Mouse (Mus musculus) MEL (cell line): Measurements from ENCODE around the gene Adcy7. TPM values are rescaled to one million over a fixed set of nuclear protein-coding genes. Genes with fewer than 3 reads are reported as not detected.

Source experiments
- DNase-seq: peaks from one replicate; pipeline ENCODE4 v3.0.0; 2011; ENCODE audit warnings: low read depth, low spot score
- H3K27ac ChIP-seq: 2 replicates; pipeline ENCODE4 v1.5.1; 2012; ENCODE audit warnings: low read depth, mild to moderate bottlenecking, control low read depth, low read length, moderate library complexity; ENCODE audit not compliant: control insufficient read depth
- H3K27me3 ChIP-seq, 2 experiments: fragments of 150-350 bp in 1 of 2; sonication (generic) in 1 of 2; 2 replicates each; pipeline ENCODE4 v1.6.1; 2012; ENCODE audit warnings: low read length in 2 of 2, mild to moderate bottlenecking in 2 of 2, improper control_type of control experiment in 1 of 2, moderate library complexity in 1 of 2; ENCODE audit not compliant: insufficient read depth in 2 of 2, control insufficient read depth in 1 of 2
- H3K36me3 ChIP-seq, 2 experiments: 2 replicates each; pipeline ENCODE4 v1.6.1; 2012 to 2014; ENCODE audit warnings: low read length in 2 of 2, improper control_type of control experiment in 1 of 2, inconsistent platforms in 1 of 2, mild to moderate bottlenecking in 1 of 2; ENCODE audit not compliant: insufficient read depth in 2 of 2, control insufficient read depth in 1 of 2
- H3K4me1 ChIP-seq, 2 experiments: fragments of 150-350 bp in 1 of 2; sonication (generic) in 1 of 2; 2 replicates each; pipeline ENCODE4 v1.6.1; 2012; ENCODE audit warnings: low read length in 2 of 2, improper control_type of control experiment in 1 of 2, mild to moderate bottlenecking in 1 of 2; ENCODE audit not compliant: insufficient read depth in 2 of 2, control insufficient read depth in 1 of 2
- H3K4me3 ChIP-seq, 2 experiments: fragments of 150-350 bp in 1 of 2; sonication (generic) in 1 of 2; 2 replicates each; pipeline ENCODE4 v1.5.1; 2012; ENCODE audit warnings: low read depth in 2 of 2, low read length in 2 of 2, mild to moderate bottlenecking in 2 of 2, moderate library complexity in 2 of 2, control low read depth in 1 of 2, improper control_type of control experiment in 1 of 2; ENCODE audit not compliant: control insufficient read depth in 1 of 2, insufficient read depth in 1 of 2
- H3K79me2 ChIP-seq: 2 replicates; pipeline ENCODE4 v1.6.1; 2012; ENCODE audit warnings: mild to moderate bottlenecking, low read length, moderate library complexity; ENCODE audit not compliant: control insufficient read depth, poor library complexity, insufficient read depth
- H3K9ac ChIP-seq: 2 replicates; pipeline ENCODE4 v1.6.1; 2012; ENCODE audit warnings: low read depth, mild to moderate bottlenecking, control low read depth, low read length, moderate library complexity; ENCODE audit not compliant: control insufficient read depth, poor library complexity, severe bottlenecking
- H3K9me3 ChIP-seq: fragments of 150-350 bp; sonication (generic); replicated peaks from 2 replicates; pipeline ENCODE4 v1.6.1; 2012; ENCODE audit warnings: mild to moderate bottlenecking, low read length, improper control_type of control experiment, moderate library complexity; ENCODE audit not compliant: insufficient read depth
- BHLHE40 ChIP-seq: IDR thresholded peaks from 2 replicates; pipeline ENCODE4 v1.6.1; 2012; ENCODE audit warnings: low read depth, mild to moderate bottlenecking, inconsistent platforms, low read length, improper control_type of control experiment, borderline replicate concordance
- CHD2 ChIP-seq: IDR thresholded peaks from 2 replicates; pipeline ENCODE4 v1.6.1; 2011; ENCODE audit warnings: low read length, improper control_type of control experiment
- CTCF ChIP-seq, 3 experiments: IDR thresholded peaks in 2 of 3; conservative IDR thresholded peaks in 1 of 3; 2 replicates each; pipeline ENCODE4 v1.5.1; 2011 to 2012; ENCODE audit warnings: low read length in 3 of 3, low read depth in 2 of 3, mild to moderate bottlenecking in 2 of 3, improper control_type of control experiment in 1 of 3, inconsistent platforms in 1 of 3, mixed read lengths in 1 of 3, moderate library complexity in 1 of 3; ENCODE audit not compliant: control insufficient read depth in 1 of 3, insufficient read depth in 1 of 3, poor library complexity in 1 of 3, severe bottlenecking in 1 of 3
- HCFC1 ChIP-seq: IDR thresholded peaks from 2 replicates; pipeline ENCODE4 v1.6.1; 2012; ENCODE audit warnings: low read depth, mild to moderate bottlenecking, inconsistent platforms, low read length, improper control_type of control experiment, moderate library complexity
- MAFK ChIP-seq: IDR thresholded peaks from 2 replicates; pipeline ENCODE4 v1.6.1; 2011; ENCODE audit warnings: low read depth, mild to moderate bottlenecking, low read length, improper control_type of control experiment, borderline replicate concordance
- MAX ChIP-seq: IDR thresholded peaks from 2 replicates; pipeline ENCODE4 v1.6.1; 2011; ENCODE audit warnings: low read length, improper control_type of control experiment
- MAZ ChIP-seq: IDR thresholded peaks from 2 replicates; pipeline ENCODE4 v1.6.1; 2012; ENCODE audit warnings: low read depth, mild to moderate bottlenecking, inconsistent platforms, low read length, improper control_type of control experiment
- POLR2A ChIP-seq, 2 experiments: IDR thresholded peaks; 2 replicates each; pipeline ENCODE4 v1.6.1; 2011 to 2012; ENCODE audit warnings: low read length in 2 of 2, mild to moderate bottlenecking in 2 of 2, control low read depth in 1 of 2, improper control_type of control experiment in 1 of 2, low read depth in 1 of 2, moderate library complexity in 1 of 2; ENCODE audit not compliant: control insufficient read depth in 1 of 2, insufficient read depth in 1 of 2, poor library complexity in 1 of 2
- POLR2AphosphoS2 ChIP-seq: IDR thresholded peaks from 2 replicates; pipeline ENCODE4 v1.6.1; 2011; ENCODE audit warnings: low read length, improper control_type of control experiment
- RAD21 ChIP-seq: IDR thresholded peaks from 2 replicates; pipeline ENCODE4 v1.6.1; 2011; ENCODE audit warnings: mild to moderate bottlenecking, low read depth, low read length, improper control_type of control experiment
- RCOR1 ChIP-seq: IDR thresholded peaks from 2 replicates; pipeline ENCODE4 v1.6.1; 2012; ENCODE audit warnings: low read depth, mild to moderate bottlenecking, inconsistent platforms, low read length, improper control_type of control experiment
- SMC3 ChIP-seq: IDR thresholded peaks from 2 replicates; pipeline ENCODE4 v1.6.1; 2011; ENCODE audit warnings: low read depth, low read length, improper control_type of control experiment
- UBTF ChIP-seq: IDR thresholded peaks from 2 replicates; pipeline ENCODE4 v1.6.1; 2012; ENCODE audit warnings: low read depth, mild to moderate bottlenecking, inconsistent platforms, low read length, improper control_type of control experiment, moderate library complexity, borderline replicate concordance; ENCODE audit not compliant: insufficient read depth
- USF1 ChIP-seq: IDR thresholded peaks from 2 replicates; pipeline ENCODE4 v1.6.1; 2014; ENCODE audit warnings: low read depth, mild to moderate bottlenecking, inconsistent platforms, low read length, improper control_type of control experiment, moderate library complexity
- polyA plus RNA-seq, 2 experiments: library from polyadenylated mRNA; stranded (reverse) in 1 of 2; unstranded in 1 of 2; fragments of >175 nt in 1 of 2; fragments of >200 nt in 1 of 2; gene quantifications; 2 replicates each; pipeline versions ENCODE4 v1.2.1 to v1.2.4; 2012; ENCODE audit warnings: low replicate concordance in 2 of 2, low read depth in 1 of 2; ENCODE audit not compliant: insufficient read length in 2 of 2, insufficient read depth in 1 of 2, missing spikeins in 1 of 2
- total RNA-seq: library from RNA; depleted of rRNA; stranded (reverse); fragments of 300-350 nt; gene quantifications from 2 replicates; pipeline ENCODE4 v1.2.3, GENCODE M21; 2012

Adcy7 gene
- total and polyA plus RNA-seq, 3 experiments = 62.9 to 83.7 TPM; not detected in 1

DNA sequence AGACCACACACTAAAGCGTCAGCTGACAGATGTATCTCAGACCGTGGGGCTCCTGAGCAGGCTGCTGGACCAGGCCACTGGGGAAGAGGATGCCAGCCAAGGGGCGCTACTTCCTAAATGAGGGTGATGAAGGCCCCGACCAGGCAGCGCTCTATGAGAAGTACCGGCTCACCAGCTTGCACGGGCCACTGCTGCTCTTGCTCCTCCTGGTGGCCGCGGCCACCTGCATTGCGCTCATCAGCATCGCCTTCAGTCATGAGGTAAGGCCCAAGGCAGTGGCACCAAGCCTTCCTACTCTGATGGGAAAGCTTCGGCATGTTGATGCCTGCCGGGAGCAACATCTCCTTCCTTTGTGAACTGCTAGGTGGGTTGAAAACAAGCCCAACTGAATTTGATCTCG, 34.3 kb downstream of the Adcy7 start:
- H3K27ac ChIP-seq = no peak overlapping the region
- H3K36me3 ChIP-seq = peaks cover 8 to 12% of the 10 kb centered on the region in 2 experiments
- peaks cover 0 to 10% of the 10 kb centered on the region in 2 experiments; a peak in 1 of 4 replicates for H3K4me1 ChIP-seq
- no peak overlapping the region for H3K4me3 ChIP-seq
- peaks cover 25% of the 10 kb centered on the region for H3K79me2 ChIP-seq
- DNase-seq = peak; percentile 35
- no peaks in the 10 kb centered on the region for H3K27me3 ChIP-seq
- no peaks in the 10 kb centered on the region for H3K9me3 ChIP-seq
- TF ChIP-seq CTCF (IDR thresholded peaks at IDR 0.05 in 2 of 3, conservative IDR thresholded peaks at IDR 0.05 in 1 of 3; ENCODE audit: control insufficient read depth in 1 of 3, insufficient read depth in 1 of 3, low read depth in 2 of 3, low read length in 3 of 3, poor library complexity in 1 of 3, severe bottlenecking in 1 of 3) = peak; percentile 15 to 53 (median 32); a peak in 5 of 6 replicates
- no peak for TF ChIP-seq MAFK
- TF ChIP-seq SMC3 = peak; percentile 36; the same call in 1 of the 2 replicates
- TF ChIP-seq RAD21 = peak; percentile 10; the same call in 1 of the 2 replicates
- TF ChIP-seq, all 39 proteins: peak for 3
- H3K9ac ChIP-seq = no peak overlapping the region

DNA sequence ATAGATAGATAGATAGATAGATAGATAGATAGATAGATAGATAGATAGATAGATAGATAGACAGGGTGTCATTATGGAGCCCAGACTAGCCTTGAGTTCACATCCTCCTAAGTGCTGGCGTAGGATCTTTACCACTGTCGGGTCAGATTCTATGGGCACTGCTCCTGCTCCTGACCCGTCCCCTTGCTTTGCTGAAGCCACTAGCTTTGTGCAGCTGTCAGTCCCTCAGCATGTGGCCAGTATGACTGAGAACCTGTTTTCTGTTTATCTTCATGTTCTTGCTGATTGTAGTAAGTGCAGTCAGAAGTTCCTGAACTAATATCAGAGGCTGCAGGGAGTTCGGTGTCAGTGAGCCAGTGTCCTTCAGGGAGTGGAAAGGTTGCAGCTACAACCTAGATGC, 35.5 kb downstream of the Adcy7 start:
- peaks cover 8% of the 10 kb centered on the region in 2 experiments for H3K36me3 ChIP-seq
- no peaks in the 10 kb centered on the region for H3K9me3 ChIP-seq
- H3K27ac ChIP-seq = no peak overlapping the region
- H3K27me3 ChIP-seq = no peaks in the 10 kb centered on the region
- H3K79me2 ChIP-seq = peaks cover 13% of the 10 kb centered on the region
- H3K4me1 ChIP-seq = peaks cover 0 to 4% of the 10 kb centered on the region in 2 experiments; a peak in 1 of 4 replicates
- no peak overlapping the region for H3K9ac ChIP-seq
- no peak overlapping the region for H3K4me3 ChIP-seq
- TF ChIP-seq CHD2 = no peak
- TF ChIP-seq POLR2A (IDR thresholded peaks at IDR 0.05; ENCODE audit: control insufficient read depth in 1 of 2, insufficient read depth in 1 of 2, low read depth in 1 of 2, low read length in 2 of 2, poor library complexity in 1 of 2) = no peak
- no peak for TF ChIP-seq RCOR1
- no peak for TF ChIP-seq UBTF
- no peak for TF ChIP-seq MAZ
- no peak for TF ChIP-seq HCFC1
- no peak for DNase-seq

DNA sequence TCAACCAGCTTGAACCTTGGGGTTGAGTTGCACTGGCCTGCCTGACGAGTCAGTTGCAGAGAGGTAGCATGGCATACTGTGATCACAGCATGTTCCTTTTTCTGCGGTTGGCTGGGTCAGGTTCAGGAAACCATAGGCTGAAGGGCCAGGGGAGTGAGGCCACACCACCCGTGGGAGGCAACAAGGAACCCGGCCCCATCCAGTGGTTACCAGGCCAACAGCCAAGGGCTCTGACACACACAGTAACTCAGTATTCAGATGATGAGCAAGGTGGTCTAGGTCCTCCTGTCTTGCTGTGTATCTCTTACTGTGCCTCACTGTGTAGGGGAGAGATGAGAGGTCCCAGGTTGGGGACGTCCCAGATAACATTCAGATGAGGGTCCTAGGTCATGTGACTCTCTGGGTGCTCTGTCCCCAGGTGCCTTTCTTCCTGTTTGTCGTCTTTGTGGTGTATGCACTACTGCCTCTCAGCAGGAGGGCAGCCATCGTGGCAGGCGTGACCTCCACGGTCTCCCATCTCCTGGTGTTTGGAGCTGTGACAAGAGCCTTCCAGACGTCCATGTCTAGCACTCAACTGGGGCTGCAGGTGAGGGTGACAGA, 37.2 kb downstream of the Adcy7 start:
- Histone ChIP-seq H3K4me1 (peaks cover 0 to 4% of the 10 kb centered on the region in 2 experiments; a peak in 1 of 4 replicates), H3K27me3 (no peaks in the 10 kb centered on the region), H3K9me3 (no peaks in the 10 kb centered on the region), H3K79me2 (peaks cover 9% of the 10 kb centered on the region), H3K4me3 (no peak overlapping the region), H3K9ac (no peak overlapping the region), H3K36me3 (peaks cover 8% of the 10 kb centered on the region in 2 experiments), H3K27ac (no peak overlapping the region)
- TF ChIP-seq USF1 = 0 out of 2 replicates have a peak, but pooled peaks have one; percentile 22
- TF ChIP-seq MAFK = no peak
- no peak for TF ChIP-seq UBTF
- no peak for TF ChIP-seq MAX
- TF ChIP-seq BHLHE40 = no peak
- TF ChIP-seq SMC3 = no peak
- TF ChIP-seq POLR2AphosphoS2 = no peak
- DNase-seq = no peak
